Mouse (Mus musculus) MEL (cell line): ENCODE data around the gene Gm17720.

Source experiments
- CTCF ChIP-seq, 3 experiments: IDR thresholded peaks in 2 of 3; conservative IDR thresholded peaks in 1 of 3; 2 replicates each; pipeline ENCODE4 v1.5.1; 2011 to 2012; ENCODE audit warnings: low read length in 3 of 3, low read depth in 2 of 3, mild to moderate bottlenecking in 2 of 3, improper control_type of control experiment in 1 of 3, inconsistent platforms in 1 of 3, mixed read lengths in 1 of 3, moderate library complexity in 1 of 3; ENCODE audit not compliant: control insufficient read depth in 1 of 3, insufficient read depth in 1 of 3, poor library complexity in 1 of 3, severe bottlenecking in 1 of 3
- POLR2A ChIP-seq, 2 experiments: IDR thresholded peaks; 2 replicates each; pipeline ENCODE4 v1.6.1; 2011 to 2012; ENCODE audit warnings: low read length in 2 of 2, mild to moderate bottlenecking in 2 of 2, control low read depth in 1 of 2, improper control_type of control experiment in 1 of 2, low read depth in 1 of 2, moderate library complexity in 1 of 2; ENCODE audit not compliant: control insufficient read depth in 1 of 2, insufficient read depth in 1 of 2, poor library complexity in 1 of 2

DNA sequence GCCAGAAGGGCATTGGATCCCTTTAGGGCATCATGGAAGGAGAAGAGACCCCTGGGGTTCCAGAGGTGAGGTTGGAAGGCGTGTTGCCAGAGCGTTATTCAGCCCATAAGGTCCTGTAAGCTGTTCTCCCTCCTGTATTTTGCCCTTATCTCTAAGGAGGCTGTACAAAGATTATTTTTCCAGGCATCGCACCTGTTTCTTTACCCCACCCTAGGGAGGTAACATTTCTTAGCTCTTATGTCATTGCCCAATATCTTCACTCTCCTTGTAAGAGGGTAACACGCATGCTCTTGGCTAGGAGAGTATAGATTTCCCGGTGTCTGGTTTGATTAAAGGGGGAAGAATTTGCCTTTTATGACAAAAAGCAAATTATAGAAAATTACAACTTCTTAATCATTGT is 62.9 kb downstream of the Gm17720 start, which contains the start of gene Chst4:
- TF ChIP-seq POLR2A (IDR thresholded peaks at IDR 0.05; ENCODE audit: control insufficient read depth in 1 of 2, insufficient read depth in 1 of 2, low read depth in 1 of 2, low read length in 2 of 2, poor library complexity in 1 of 2) (no peak), CTCF (IDR thresholded peaks at IDR 0.05 in 2 of 3, conservative IDR thresholded peaks at IDR 0.05 in 1 of 3; ENCODE audit: control insufficient read depth in 1 of 3, insufficient read depth in 1 of 3, low read depth in 2 of 3, low read length in 3 of 3, poor library complexity in 1 of 3, severe bottlenecking in 1 of 3) (no peak)
